Mouse (Mus musculus) heart, embryonic 16.5 days (tissue): Measurements from ENCODE around the gene Map2k4. TPM values are rescaled to one million over a fixed set of nuclear protein-coding genes. Genes with fewer than 3 reads are reported as not detected.

Experiments
- ATAC-seq: fragments of 200-750 bp; cut with Nextera tagmentation; replicated peaks from 2 replicates; pipeline ENCODE4 v1.8.0; 2017; ENCODE audit warnings: moderate number of reproducible peaks; ENCODE audit not compliant: insufficient read depth, low FRiP score; ENCODE audit errors: extremely low read depth
- H3K27ac ChIP-seq: fragments of 300-500 bp; sonication (generic); 2 replicates; pipeline ENCODE4 v1.5.1; 2014; ENCODE audit warnings: mild to moderate bottlenecking, low read length, control low read depth, moderate library complexity
- H3K27me3 ChIP-seq: fragments of 300-500 bp; sonication (generic); 2 replicates; pipeline ENCODE4 v1.6.1; 2014; ENCODE audit warnings: low read length, mixed read lengths; ENCODE audit not compliant: control insufficient read depth, insufficient read depth
- H3K36me3 ChIP-seq: fragments of 300-500 bp; sonication (generic); 2 replicates; pipeline ENCODE4 v1.6.1; 2014; ENCODE audit not compliant: control insufficient read depth, insufficient read depth
- H3K4me1 ChIP-seq: fragments of 300-500 bp; sonication (generic); 2 replicates; pipeline ENCODE4 v1.6.1; 2014; ENCODE audit warnings: low read length, mixed read lengths; ENCODE audit not compliant: control insufficient read depth, insufficient read depth
- H3K4me2 ChIP-seq: fragments of 300-500 bp; sonication (generic); 2 replicates; pipeline ENCODE4 v1.6.1; 2014; ENCODE audit warnings: low read depth, mild to moderate bottlenecking, control low read depth, low read length
- H3K4me3 ChIP-seq: fragments of 300-500 bp; sonication (generic); 2 replicates; pipeline ENCODE4 v1.5.1; 2014; ENCODE audit warnings: mild to moderate bottlenecking, control low read depth, low read length
- H3K9ac ChIP-seq: fragments of 300-500 bp; sonication (generic); 2 replicates; pipeline ENCODE4 v1.6.1; 2014; ENCODE audit warnings: low read length, control low read depth
- H3K9me3 ChIP-seq: fragments of 300-500 bp; sonication (generic); replicated peaks from 2 replicates; pipeline ENCODE4 v1.6.1; 2016; ENCODE audit warnings: low read length; ENCODE audit not compliant: control insufficient read depth
- WGBS: fragments of 180-500 bp; shearing (Covaris S2); extraction: QIAGEN DNeasy Blood & Tissue Kit; methylation state at CpG from one replicate; pipeline ENCODE4 v1.1.7; 2014; 5-methylcytosine and 5-hydroxymethylcytosine counted together
- polyA plus RNA-seq: library from polyadenylated mRNA; unstranded; fragments of >200 nt; fragmentation: Nextera tagmentation; extraction: Ambion mirVana; gene quantifications from 2 replicates; pipeline ENCODE4 v1.2.1, GENCODE M21; 2015

Map2k4 gene
- polyA plus RNA-seq, 1 experiment from 2014 or later = 60.4 TPM

- WGBS = 100% methylated on average over 1 of the region's 1 CpGs
- H3K4me3 ChIP-seq = no peak overlapping the region
- H3K4me1 ChIP-seq = peaks cover 32% of the 10 kb centered on the region
- H3K9ac ChIP-seq = no peak overlapping the region
- no peaks in the 10 kb centered on the region for H3K9me3 ChIP-seq
- no peak for ATAC-seq
- H3K27me3 ChIP-seq = no peaks in the 10 kb centered on the region
- no peaks in the 10 kb centered on the region for H3K36me3 ChIP-seq
- peak overlapping the region; percentile 19; the same call in 1 of the 2 replicates for H3K27ac ChIP-seq
- H3K4me2 ChIP-seq = no peak overlapping the region
These were observed 8.5 kb downstream of the Map2k4 start for GRCm38 (mm10) chr11:65779578-65779977.

DNA sequence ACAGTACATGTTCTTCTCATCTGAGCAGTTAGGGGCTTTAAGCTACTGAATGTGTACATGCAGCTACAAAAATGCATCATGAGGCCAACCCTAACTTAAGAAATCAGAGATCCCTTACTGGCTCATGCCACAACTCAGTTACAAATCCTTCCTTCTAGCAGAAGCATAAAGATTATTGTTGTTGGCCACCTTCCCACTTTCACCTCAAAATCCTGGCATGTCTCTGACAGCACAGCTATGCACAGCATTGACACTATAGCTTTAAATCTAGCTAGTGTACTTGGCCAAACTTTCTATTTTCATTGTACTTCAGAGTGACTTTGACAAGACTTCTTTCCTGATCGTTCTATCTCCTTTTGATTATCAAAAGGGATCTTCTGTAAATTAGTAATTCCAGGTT lies 9.0 kb downstream of the Map2k4 start:
- no peak overlapping the region for H3K4me3 ChIP-seq
- peaks cover 32% of the 10 kb centered on the region for H3K4me1 ChIP-seq
- no peak overlapping the region for H3K4me2 ChIP-seq
- H3K9me3 ChIP-seq = no peaks in the 10 kb centered on the region
- 18% methylated on average over 1 of the region's 1 CpGs for WGBS
- no peaks in the 10 kb centered on the region for H3K27me3 ChIP-seq
- H3K36me3 ChIP-seq = no peaks in the 10 kb centered on the region
- no peak for ATAC-seq
- no peak overlapping the region for H3K27ac ChIP-seq
- no peak overlapping the region for H3K9ac ChIP-seq

- no peaks in the 10 kb centered on the region for H3K27me3 ChIP-seq
- H3K4me1 ChIP-seq = peaks cover 38% of the 10 kb centered on the region
- no peak for ATAC-seq
- H3K9ac ChIP-seq = no peak overlapping the region
- WGBS = 60% methylated on average over 5 of the region's 5 CpGs
- no peaks in the 10 kb centered on the region for H3K36me3 ChIP-seq
- H3K4me2 ChIP-seq = no peak overlapping the region
- H3K27ac ChIP-seq = no peak overlapping the region
- no peaks in the 10 kb centered on the region for H3K9me3 ChIP-seq
- H3K4me3 ChIP-seq = no peak overlapping the region
These were observed 10.3 kb downstream of the Map2k4 start for GRCm38 (mm10) chr11:65777810-65778209.

DNA sequence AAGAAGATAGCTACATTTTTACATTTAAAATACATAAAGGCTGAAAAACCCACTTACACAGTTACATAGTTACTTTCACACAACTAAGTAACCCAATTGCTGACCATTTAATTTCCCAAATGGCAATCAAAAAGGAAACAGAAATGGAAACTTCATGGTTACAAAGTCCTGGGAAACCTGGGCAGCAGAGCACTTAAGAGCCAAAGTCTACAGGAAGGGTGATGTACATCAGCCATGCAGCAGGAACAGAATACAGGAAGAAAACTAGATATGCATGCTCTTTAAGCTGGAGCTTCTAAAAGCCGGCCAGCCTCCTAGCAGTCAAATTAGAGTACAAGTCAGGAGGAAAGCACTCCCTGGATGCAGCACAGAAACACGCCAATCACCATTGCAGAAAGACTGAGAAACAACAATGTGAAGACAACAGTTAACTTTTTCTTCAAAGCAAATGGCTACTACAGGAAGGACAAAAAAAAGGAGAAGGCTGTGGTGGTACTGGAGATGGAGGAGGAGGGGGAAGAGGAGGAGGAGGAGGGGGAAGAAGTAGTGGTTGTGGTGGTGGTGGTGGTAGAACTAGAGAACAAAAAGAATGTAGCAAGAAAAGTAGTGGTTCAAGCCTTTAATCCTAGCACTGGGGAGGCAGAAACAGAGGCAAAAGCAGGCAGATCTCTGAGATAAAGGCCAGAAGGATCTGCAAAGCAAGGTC lies 11.0 kb downstream of the Map2k4 start:
- H3K27me3 ChIP-seq = no peaks in the 10 kb centered on the region
- 38% methylated on average over 2 of the region's 2 CpGs for WGBS
- no peak overlapping the region for H3K9ac ChIP-seq
- peaks cover 38% of the 10 kb centered on the region for H3K4me1 ChIP-seq
- H3K4me2 ChIP-seq = no peak overlapping the region
- ATAC-seq = no peak
- H3K9me3 ChIP-seq = no peaks in the 10 kb centered on the region
- H3K27ac ChIP-seq = no peak overlapping the region
- no peaks in the 10 kb centered on the region for H3K36me3 ChIP-seq
- H3K4me3 ChIP-seq = no peak overlapping the region

- H3K9me3 ChIP-seq = no peaks in the 10 kb centered on the region
- H3K4me1 ChIP-seq = peaks cover 35% of the 10 kb centered on the region
- no peaks in the 10 kb centered on the region for H3K36me3 ChIP-seq
- no peak for ATAC-seq
- H3K27ac ChIP-seq = no peak overlapping the region
- H3K9ac ChIP-seq = no peak overlapping the region
- 54% methylated on average over 6 of the region's 6 CpGs for WGBS
- no peaks in the 10 kb centered on the region for H3K27me3 ChIP-seq
- no peak overlapping the region for H3K4me3 ChIP-seq
- H3K4me2 ChIP-seq = no peak overlapping the region
These were observed 14.0 kb downstream of the Map2k4 start for GRCm38 (mm10) chr11:65773946-65774656.

DNA sequence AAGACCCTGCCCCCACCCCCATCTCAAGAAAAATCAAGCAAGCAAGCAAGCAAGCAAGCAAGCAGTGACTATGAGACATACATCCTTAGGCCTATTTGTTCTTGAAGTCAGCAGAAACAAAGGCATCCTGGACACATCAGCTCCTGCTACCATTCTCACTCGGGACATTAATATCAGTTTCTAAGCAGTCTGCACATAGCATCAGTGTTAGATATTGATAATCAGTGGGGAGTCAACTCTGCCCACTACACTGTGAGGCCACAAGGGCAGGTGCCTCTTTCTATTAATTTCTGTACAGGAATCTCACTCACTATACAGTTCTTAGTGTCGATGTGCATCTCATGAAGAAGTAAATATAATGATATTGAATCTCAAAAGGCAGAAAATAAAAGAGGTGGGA lies 14.6 kb downstream of the Map2k4 start:
- Histone ChIP-seq H3K4me3 (no peak overlapping the region), H3K27me3 (no peaks in the 10 kb centered on the region), H3K9me3 (no peaks in the 10 kb centered on the region), H3K27ac (no peak overlapping the region), H3K9ac (no peak overlapping the region), H3K4me2 (no peak overlapping the region), H3K36me3 (no peaks in the 10 kb centered on the region), H3K4me1 (peaks cover 33% of the 10 kb centered on the region)
- 66% methylated on average over 2 of the region's 2 CpGs for WGBS
- ATAC-seq = no peak

DNA sequence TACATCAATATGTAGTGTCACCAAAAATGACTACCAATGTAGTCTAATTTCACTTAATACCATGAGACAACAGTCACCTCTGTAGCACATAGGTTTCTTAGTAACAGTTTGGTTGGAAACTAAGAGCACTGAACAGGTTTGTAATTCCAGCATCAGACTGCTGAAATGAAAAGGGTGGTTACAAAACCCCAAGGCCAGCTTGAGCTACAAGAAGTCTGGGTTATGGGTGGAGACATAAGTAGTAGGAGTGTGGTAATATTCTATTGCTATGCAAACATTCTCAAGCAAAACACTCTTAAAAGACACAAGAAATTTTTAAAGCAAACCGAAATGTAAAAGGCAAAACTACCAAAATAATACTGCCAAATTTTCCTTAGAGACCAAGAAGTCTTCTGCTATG lies 16.6 kb downstream of the Map2k4 start:
- no peaks in the 10 kb centered on the region for H3K27me3 ChIP-seq
- ATAC-seq = no peak
- H3K27ac ChIP-seq = no peak overlapping the region
- no peak overlapping the region for H3K9ac ChIP-seq
- no peaks in the 10 kb centered on the region for H3K9me3 ChIP-seq
- H3K36me3 ChIP-seq = no peaks in the 10 kb centered on the region
- H3K4me2 ChIP-seq = no peak overlapping the region
- peaks cover 18% of the 10 kb centered on the region for H3K4me1 ChIP-seq
- no peak overlapping the region for H3K4me3 ChIP-seq
- WGBS = 93% methylated on average over 1 of the region's 1 CpGs

GRCm38 (mm10) chr11:65769990-65770389 lies 18.1 kb downstream of the Map2k4 start:
- no peak overlapping the region for H3K27ac ChIP-seq
- H3K4me2 ChIP-seq = no peak overlapping the region
- ATAC-seq = no peak
- H3K4me3 ChIP-seq = no peak overlapping the region
- no peaks in the 10 kb centered on the region for H3K27me3 ChIP-seq
- no peaks in the 10 kb centered on the region for H3K9me3 ChIP-seq
- H3K4me1 ChIP-seq = peaks cover 18% of the 10 kb centered on the region
- H3K36me3 ChIP-seq = no peaks in the 10 kb centered on the region
- no peak overlapping the region for H3K9ac ChIP-seq
- 43% methylated on average over 5 of the region's 5 CpGs for WGBS

DNA sequence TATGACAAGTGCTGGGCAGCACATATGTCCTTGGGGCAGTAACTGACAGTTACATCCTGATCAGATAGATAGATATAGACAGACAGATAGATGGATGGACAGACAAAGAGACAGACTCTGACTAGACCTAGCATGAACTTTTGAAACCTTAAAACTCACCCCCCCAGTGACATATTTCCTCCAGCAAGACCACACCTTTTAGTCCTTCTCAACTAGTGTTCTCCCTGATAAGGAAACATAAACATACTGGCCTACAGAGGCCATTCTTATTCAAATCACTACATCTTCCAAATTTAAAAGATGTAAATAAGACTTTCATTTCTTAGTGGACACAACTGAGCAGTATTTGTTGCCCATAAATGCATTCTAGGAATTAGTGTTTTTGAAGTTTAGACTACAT lies 19.7 kb downstream of the Map2k4 start:
- no peak overlapping the region for H3K27ac ChIP-seq
- peaks cover 13% of the 10 kb centered on the region for H3K4me1 ChIP-seq
- no peak for ATAC-seq

More for the DNA sequence above, 19.7 kb downstream of the Map2k4 start:
- H3K9ac ChIP-seq = no peak overlapping the region
- H3K36me3 ChIP-seq = no peaks in the 10 kb centered on the region
- H3K27me3 ChIP-seq = no peaks in the 10 kb centered on the region
- H3K4me3 ChIP-seq = no peak overlapping the region
- H3K4me2 ChIP-seq = no peak overlapping the region
- H3K9me3 ChIP-seq = no peaks in the 10 kb centered on the region
